Mouse (Mus musculus) G1E (cell line): ENCODE results near the gene Tbx6.

Experiments used
- CTCF ChIP-seq: IDR thresholded peaks from 2 replicates; pipeline ENCODE4 v1.5.1; 2012; ENCODE audit warnings: low read depth, low read length, inconsistent platforms, mixed read lengths
- GATA1 ChIP-seq: IDR thresholded peaks from 2 replicates; pipeline ENCODE4 v1.6.1; 2012; ENCODE audit warnings: borderline replicate concordance, low read length, inconsistent platforms, mixed read lengths
- GATA2 ChIP-seq: IDR thresholded peaks from 2 replicates; pipeline ENCODE4 v1.6.1; 2012; ENCODE audit warnings: low read depth, low read length, inconsistent platforms, borderline replicate concordance
- POLR2AphosphoS5 ChIP-seq: IDR thresholded peaks from 2 replicates; pipeline ENCODE4 v1.6.1; 2012; ENCODE audit warnings: low read depth, low read length, inconsistent platforms; ENCODE audit not compliant: insufficient replicate concordance
- TAL1 ChIP-seq: conservative IDR thresholded peaks from 2 replicates; pipeline ENCODE4 v1.6.1; 2012; ENCODE audit warnings: low read depth, low read length, inconsistent platforms, mixed read lengths

DNA sequence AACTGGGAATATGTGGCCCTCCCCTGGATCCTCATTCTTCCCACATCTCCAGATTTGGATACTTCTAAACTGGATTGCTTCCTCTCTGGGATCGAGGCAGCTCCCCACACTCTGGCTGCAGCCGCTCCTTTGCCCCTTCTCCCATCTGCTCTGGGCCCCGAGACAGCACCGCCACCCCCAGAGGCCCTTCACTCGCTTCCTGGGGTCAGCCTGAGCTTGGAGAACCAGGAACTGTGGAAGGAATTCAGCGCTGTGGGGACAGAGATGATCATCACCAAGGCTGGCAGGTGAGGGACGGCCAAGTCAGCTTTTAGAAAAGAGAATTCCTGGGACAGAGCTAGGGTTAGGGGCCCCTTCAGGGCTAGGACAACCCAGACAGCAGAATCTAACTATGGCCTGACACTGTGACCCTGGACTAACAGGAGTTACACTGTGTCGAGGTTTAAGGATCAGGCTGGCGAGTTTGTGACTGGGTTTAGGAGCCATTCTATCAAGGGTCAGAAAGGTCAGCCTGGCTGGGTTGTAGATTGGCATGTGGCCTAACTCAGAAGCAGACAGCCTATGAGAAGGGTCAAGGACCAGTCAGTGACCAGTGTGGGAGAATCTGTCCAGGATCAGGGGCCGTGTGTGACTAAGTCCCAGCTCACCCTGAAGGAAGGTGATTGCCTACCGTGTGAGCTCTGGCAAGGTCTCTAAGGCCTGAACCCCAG is 533 bp downstream of the Tbx6 start:
- TF ChIP-seq CTCF (no peak), GATA1 (no peak), TAL1 (no peak), POLR2AphosphoS5 (no peak), GATA2 (no peak)
